Mouse (Mus musculus) lung, embryonic 14.5 days (tissue): ENCODE data around the gene Ptprm. TPM values are rescaled to one million over a fixed set of nuclear protein-coding genes. Genes with fewer than 3 reads are reported as not detected.

Experiments
- ATAC-seq: fragments of 200-750 bp; cut with Nextera tagmentation; 2 replicates; pipeline ENCODE4 v1.8.0; 2017; ENCODE audit warnings: mild to moderate bottlenecking, moderate TSS enrichment, moderate library complexity; ENCODE audit not compliant: insufficient read depth
- DNase-seq: peaks from one replicate; pipeline ENCODE4 v3.0.0-alpha.2; 2015
- H3K27ac ChIP-seq: fragments of 300-500 bp; sonication (generic); 2 replicates; pipeline ENCODE4 v1.5.1; 2014; ENCODE audit warnings: low read depth, mild to moderate bottlenecking, moderate library complexity
- H3K27me3 ChIP-seq: fragments of 300-500 bp; sonication (generic); 2 replicates; pipeline ENCODE4 v1.6.1; 2014; ENCODE audit warnings: low read length, control low read depth; ENCODE audit not compliant: insufficient read depth
- H3K36me3 ChIP-seq: fragments of 300-500 bp; sonication (generic); 2 replicates; pipeline ENCODE4 v1.6.1; 2014; ENCODE audit warnings: control low read depth; ENCODE audit not compliant: insufficient read depth
- H3K4me1 ChIP-seq: fragments of 300-500 bp; sonication (generic); 2 replicates; pipeline ENCODE4 v1.6.1; 2014; ENCODE audit warnings: antibody characterized with exemption, control low read depth; ENCODE audit not compliant: insufficient read depth
- H3K4me2 ChIP-seq: fragments of 300-500 bp; sonication (generic); 2 replicates; pipeline ENCODE4 v1.6.1; 2014; ENCODE audit warnings: mild to moderate bottlenecking
- H3K4me3 ChIP-seq: fragments of 300-500 bp; sonication (generic); 2 replicates; pipeline ENCODE4 v1.5.1; 2014; ENCODE audit warnings: low read depth, low read length
- H3K9ac ChIP-seq: fragments of 300-500 bp; sonication (generic); 2 replicates; pipeline ENCODE4 v1.6.1; 2014
- H3K9me3 ChIP-seq: fragments of 300-500 bp; sonication (generic); 2 replicates; pipeline ENCODE4 v1.6.1; 2016; ENCODE audit warnings: low read depth, low read length, control low read depth
- CTCF ChIP-seq: IDR thresholded peaks from 2 replicates; pipeline ENCODE4 v1.5.1; 2016; ENCODE audit warnings: antibody characterized with exemption, low read depth
- WGBS: fragments of 180-500 bp; shearing (Covaris S2); extraction: QIAGEN DNeasy Blood & Tissue Kit; methylation state at CpG from one replicate; pipeline ENCODE4 v1.1.7; 2014; 5-methylcytosine and 5-hydroxymethylcytosine counted together
- polyA plus RNA-seq: library from polyadenylated mRNA; unstranded; fragments of >200 nt; fragmentation: Nextera tagmentation; extraction: Ambion mirVana; gene quantifications from 2 replicates; pipeline ENCODE4 v1.2.1, GENCODE M21; 2014

The Ptprm gene
- polyA plus RNA-seq, 1 experiment from 2014 or later: 45.4 TPM

- H3K4me2 ChIP-seq: no peak overlapping the region
- H3K36me3 ChIP-seq: no peaks in the 10 kb centered on the region
- H3K9me3 ChIP-seq: no peaks in the 10 kb centered on the region
- ATAC-seq (no peak; the same call in 1 of the 2 replicates), DNase-seq (no peak)
- no peak overlapping the region for H3K4me3 ChIP-seq
- WGBS: 64% methylated on average over 6 of the region's 6 CpGs
- peaks cover 5% of the 10 kb centered on the region; the same call in 1 of the 2 replicates for H3K4me1 ChIP-seq
- H3K27ac ChIP-seq: peak overlapping the region; percentile 75; the same call in 1 of the 2 replicates
- H3K9ac ChIP-seq: no peak overlapping the region
- no peak for TF ChIP-seq CTCF
- H3K27me3 ChIP-seq: no peaks in the 10 kb centered on the region
These were observed 615.9 kb downstream of the Ptprm start for GRCm38 (mm10) chr17:66738331-66738730.

GRCm38 (mm10) chr17:66736450-66736849 is 617.8 kb downstream of the Ptprm start:
- Histone ChIP-seq H3K9me3 (no peaks in the 10 kb centered on the region), H3K27ac (peak overlapping the region; percentile 54; the same call in 1 of the 2 replicates), H3K27me3 (no peaks in the 10 kb centered on the region), H3K4me2 (no peak overlapping the region), H3K36me3 (no peaks in the 10 kb centered on the region), H3K4me1 (peaks cover 5% of the 10 kb centered on the region; the same call in 1 of the 2 replicates), H3K4me3 (no peak overlapping the region), H3K9ac (no peak overlapping the region)
- 45% methylated on average over 6 of the region's 6 CpGs for WGBS
- ATAC-seq (0 out of 2 replicates have a peak, but pooled peaks have one; percentile 30), DNase-seq (peak; percentile 55)
- 0 out of 2 replicates have a peak, but pooled peaks have one; percentile 5 for TF ChIP-seq CTCF

- DNase-seq (no peak), ATAC-seq (no peak)
- Histone ChIP-seq H3K27me3 (no peaks in the 10 kb centered on the region), H3K9ac (no peak overlapping the region), H3K9me3 (no peaks in the 10 kb centered on the region), H3K4me2 (no peak overlapping the region), H3K27ac (no peak overlapping the region), H3K4me3 (no peak overlapping the region), H3K4me1 (peaks cover 5% of the 10 kb centered on the region; the same call in 1 of the 2 replicates), H3K36me3 (no peaks in the 10 kb centered on the region)
- 84% methylated on average over 12 of the region's 12 CpGs for WGBS
- no peak for TF ChIP-seq CTCF
These were observed 620.7 kb downstream of the Ptprm start for GRCm38 (mm10) chr17:66733541-66733940.

GRCm38 (mm10) chr17:66729979-66730378 is 624.3 kb downstream of the Ptprm start:
- Histone ChIP-seq H3K9ac (no peak overlapping the region), H3K27ac (no peak overlapping the region), H3K27me3 (no peaks in the 10 kb centered on the region), H3K4me2 (no peak overlapping the region), H3K4me3 (no peak overlapping the region), H3K4me1 (no peaks in the 10 kb centered on the region), H3K36me3 (no peaks in the 10 kb centered on the region), H3K9me3 (no peaks in the 10 kb centered on the region)
- DNase-seq (no peak), ATAC-seq (no peak)
- TF ChIP-seq CTCF: no peak
- WGBS: 53% methylated on average over 6 of the region's 6 CpGs

- Histone ChIP-seq H3K9me3 (no peaks in the 10 kb centered on the region), H3K4me1 (no peaks in the 10 kb centered on the region), H3K36me3 (no peaks in the 10 kb centered on the region), H3K4me3 (no peak overlapping the region), H3K4me2 (no peak overlapping the region), H3K9ac (no peak overlapping the region), H3K27ac (no peak overlapping the region), H3K27me3 (no peaks in the 10 kb centered on the region)
- ATAC-seq (no peak), DNase-seq (no peak)
- no peak for TF ChIP-seq CTCF
- WGBS: 47% methylated on average over 9 of the region's 9 CpGs
These were observed 633.3 kb downstream of the Ptprm start for GRCm38 (mm10) chr17:66720992-66721351.

GRCm38 (mm10) chr17:66720200-66720991 is 633.9 kb downstream of the Ptprm start:
- no peak overlapping the region for H3K27ac ChIP-seq
- H3K9ac ChIP-seq: no peak overlapping the region
- no peak overlapping the region for H3K4me3 ChIP-seq
- H3K27me3 ChIP-seq: no peaks in the 10 kb centered on the region
- H3K4me2 ChIP-seq: no peak overlapping the region
- no peaks in the 10 kb centered on the region for H3K9me3 ChIP-seq
- DNase-seq (no peak), ATAC-seq (no peak)
- no peaks in the 10 kb centered on the region for H3K36me3 ChIP-seq
- WGBS: 46% methylated on average over 11 of the region's 11 CpGs
- no peak for TF ChIP-seq CTCF
- H3K4me1 ChIP-seq: no peaks in the 10 kb centered on the region

GRCm38 (mm10) chr17:66712456-66713205 is 641.6 kb downstream of the Ptprm start:
- Histone ChIP-seq H3K4me2 (no peak overlapping the region), H3K4me1 (peaks cover 17% of the 10 kb centered on the region), H3K27ac (no peak overlapping the region), H3K9me3 (no peaks in the 10 kb centered on the region), H3K36me3 (no peaks in the 10 kb centered on the region), H3K9ac (no peak overlapping the region), H3K27me3 (no peaks in the 10 kb centered on the region), H3K4me3 (no peak overlapping the region)
- 84% methylated on average over 9 of the region's 9 CpGs for WGBS
- ATAC-seq: no peak
- TF ChIP-seq CTCF: no peak
- DNase-seq: no peak
